Mouse (Mus musculus): ENCODE results near the gene Syf2. TPM values are rescaled to one million over a fixed set of nuclear protein-coding genes. Genes with fewer than 3 reads are reported as not detected.

The Syf2 gene
- total and polyA plus RNA-seq, 2 experiments from 2014 or later = 19.2 to 70.7 TPM

DNA sequence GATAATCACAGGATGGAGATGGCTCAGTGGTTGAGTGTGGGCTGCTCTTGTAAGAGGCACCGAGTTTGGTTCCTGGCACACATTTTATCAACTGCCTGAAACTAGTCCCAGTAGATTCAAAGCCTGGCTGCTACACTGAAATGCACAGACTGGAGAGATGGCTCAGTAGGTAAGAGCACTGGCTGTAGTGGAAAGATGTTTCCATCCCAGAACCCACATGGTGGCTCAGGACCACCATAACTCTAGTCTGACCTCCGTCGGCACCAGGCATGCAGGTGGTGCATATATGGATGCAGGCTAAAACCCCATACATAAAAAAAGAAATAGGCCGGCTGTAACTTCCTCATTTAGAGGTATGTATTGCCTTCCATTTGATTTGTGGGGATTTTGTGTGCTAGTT is 1.2 kb upstream of the Syf2 start:
- H3K27ac ChIP-seq = no peak overlapping the region
- H3K4me3 ChIP-seq (ENCODE audit: low read length) = no peak overlapping the region
- H3K27me3 ChIP-seq (ENCODE audit: insufficient read depth, low read length) = no peaks in the 10 kb centered on the region
- ATAC-seq (no peak), DNase-seq (ENCODE audit: low spot score) (no peak)
- peaks cover 42% of the 10 kb centered on the region for H3K36me3 ChIP-seq (ENCODE audit: insufficient read depth, low read length)
- H3K9ac ChIP-seq (replicated peaks; ENCODE audit: low read length) = no peak overlapping the region
- peaks cover 4% of the 10 kb centered on the region; the same call in 1 of the 2 replicates for H3K4me1 ChIP-seq (ENCODE audit: insufficient read depth, low read length)
- WGBS = 78% methylated on average over 4 of the region's 4 CpGs
- H3K9me3 ChIP-seq (ENCODE audit: low read length) = no peaks in the 10 kb centered on the region
- no peak for TF ChIP-seq CTCF (IDR thresholded peaks at IDR 0.05; ENCODE audit: low read depth)
- no peak overlapping the region for H3K4me2 ChIP-seq (ENCODE audit: low read depth, low read length)

GRCm38 (mm10) chr4:134930190-134930589 is 508 bp upstream of the Syf2 start:
- no peak for DNase-seq (ENCODE audit: low spot score)
- TF ChIP-seq CTCF (IDR thresholded peaks at IDR 0.05; ENCODE audit: low read depth) = no peak
- peaks cover 48% of the 10 kb centered on the region for H3K36me3 ChIP-seq (ENCODE audit: insufficient read depth, low read length)

GRCm38 (mm10) chr4:134937240-134938176 is 6.8 kb downstream of the Syf2 start:
- no peak overlapping the region for H3K4me3 ChIP-seq (ENCODE audit: low read length)
- H3K9ac ChIP-seq (replicated peaks; ENCODE audit: low read length) = no peak overlapping the region
- peaks cover 26% of the 10 kb centered on the region for H3K36me3 ChIP-seq (ENCODE audit: insufficient read depth, low read length)
- TF ChIP-seq CTCF (IDR thresholded peaks at IDR 0.05; ENCODE audit: low read depth) = no peak
- H3K4me2 ChIP-seq (ENCODE audit: low read depth, low read length) = no peak overlapping the region
- no peaks in the 10 kb centered on the region for H3K27me3 ChIP-seq (ENCODE audit: insufficient read depth, low read length)
- H3K27ac ChIP-seq = no peak overlapping the region
- H3K9me3 ChIP-seq (ENCODE audit: low read length) = no peaks in the 10 kb centered on the region
- DNase-seq (ENCODE audit: low spot score) (no peak), ATAC-seq (no peak)
- no peaks in the 10 kb centered on the region for H3K4me1 ChIP-seq (ENCODE audit: insufficient read depth, low read length)
- 49% methylated on average over 17 of the region's 17 CpGs for WGBS

More at GRCm38 (mm10) chr4:134930190-134930589, 508 bp upstream of the Syf2 start:
- ATAC-seq = peak; percentile 10
- peak overlapping the region; percentile 96 for H3K4me2 ChIP-seq (ENCODE audit: low read depth, low read length)
- H3K9me3 ChIP-seq (ENCODE audit: low read length) = no peaks in the 10 kb centered on the region
- 28% methylated on average over 9 of the region's 9 CpGs for WGBS
- H3K4me1 ChIP-seq (ENCODE audit: insufficient read depth, low read length) = peaks cover 4% of the 10 kb centered on the region; the same call in 1 of the 2 replicates
- H3K4me3 ChIP-seq (ENCODE audit: low read length) = peak overlapping the region; percentile 89
- no peaks in the 10 kb centered on the region for H3K27me3 ChIP-seq (ENCODE audit: insufficient read depth, low read length)
- H3K27ac ChIP-seq = peak overlapping the region; percentile 65
- 0 out of 2 replicates have a peak overlapping the region, but pooled peaks have one; percentile 38 for H3K9ac ChIP-seq (replicated peaks; ENCODE audit: low read length)

DNA sequence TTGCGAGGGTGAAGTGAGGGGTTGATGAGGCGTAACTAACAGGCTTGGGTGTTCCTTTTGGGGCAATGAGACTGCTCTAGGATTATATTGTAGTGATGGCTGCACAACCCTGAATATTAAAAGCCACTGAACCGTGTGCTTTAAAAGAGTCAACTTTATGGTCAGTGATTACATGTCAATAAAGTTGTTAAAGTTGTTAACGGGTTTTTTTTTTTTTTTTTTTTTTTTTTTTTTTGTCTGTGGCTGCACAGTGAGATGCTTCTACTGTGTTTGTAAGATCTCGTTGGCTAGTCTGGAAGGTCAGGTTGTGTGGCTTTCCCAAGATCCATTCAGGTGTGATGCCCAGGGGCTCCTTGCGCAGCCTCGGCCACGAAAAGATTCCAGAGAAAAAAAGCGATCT is 9.2 kb downstream of the Syf2 start:
- Histone ChIP-seq H3K4me2 (ENCODE audit: low read depth, low read length) (no peak overlapping the region), H3K27ac (no peak overlapping the region), H3K4me1 (ENCODE audit: insufficient read depth, low read length) (no peaks in the 10 kb centered on the region), H3K9me3 (ENCODE audit: low read length) (no peaks in the 10 kb centered on the region), H3K27me3 (ENCODE audit: insufficient read depth, low read length) (0 out of 2 replicates have a peak, but pooled peaks cover 1% of the 10 kb centered on the region), H3K9ac (replicated peaks; ENCODE audit: low read length) (no peak overlapping the region), H3K4me3 (ENCODE audit: low read length) (no peak overlapping the region), H3K36me3 (ENCODE audit: insufficient read depth, low read length) (peaks cover 12% of the 10 kb centered on the region)
- 52% methylated on average over 9 of the region's 9 CpGs for WGBS
- DNase-seq (ENCODE audit: low spot score) (no peak), ATAC-seq (no peak)
- TF ChIP-seq CTCF (IDR thresholded peaks at IDR 0.05; ENCODE audit: low read depth) = no peak

DNA sequence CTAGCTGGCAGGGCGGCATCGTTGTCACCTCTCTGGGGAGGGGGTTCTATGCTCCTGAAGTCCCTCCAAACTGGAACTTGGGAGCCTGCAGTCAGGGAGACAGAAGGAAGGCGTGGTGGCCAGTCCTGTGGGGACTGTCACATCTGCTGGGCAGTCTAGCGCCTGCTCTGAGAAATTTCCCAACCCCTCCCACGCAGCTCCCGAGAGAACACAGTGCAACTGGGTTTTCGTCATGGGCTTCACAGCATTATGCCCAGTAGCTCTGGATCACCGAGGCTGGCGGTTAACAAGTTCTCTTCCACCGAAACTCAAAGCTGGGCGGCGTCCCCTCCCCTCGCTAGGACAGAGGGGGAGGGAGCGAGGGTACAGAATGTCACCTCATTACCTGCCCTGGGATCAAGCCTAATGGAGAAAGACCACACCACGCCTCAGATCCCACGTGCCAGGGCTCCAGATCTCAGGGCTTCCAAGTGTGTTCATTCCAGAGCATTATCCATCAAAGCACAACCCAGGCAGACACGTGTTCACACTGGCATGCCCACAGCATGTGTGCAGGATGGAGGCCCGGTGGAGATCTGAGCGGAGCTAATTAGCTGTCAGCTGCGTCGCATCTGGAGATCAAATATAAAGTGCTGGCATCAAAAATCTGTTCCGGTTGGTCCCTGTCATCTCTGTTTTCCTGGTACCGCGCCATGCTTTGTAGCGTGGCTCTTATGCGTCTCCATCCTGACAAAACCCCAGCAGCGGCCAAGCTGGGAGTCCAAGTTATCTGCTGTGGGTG is 13.2 kb downstream of the Syf2 start:
- Histone ChIP-seq H3K9ac (replicated peaks; ENCODE audit: low read length) (no peak overlapping the region), H3K4me3 (ENCODE audit: low read length) (no peak overlapping the region), H3K4me2 (ENCODE audit: low read depth, low read length) (no peak overlapping the region), H3K36me3 (ENCODE audit: insufficient read depth, low read length) (no peaks in the 10 kb centered on the region), H3K27me3 (ENCODE audit: insufficient read depth, low read length) (0 out of 2 replicates have a peak, but pooled peaks cover 4% of the 10 kb centered on the region), H3K27ac (no peak overlapping the region), H3K4me1 (ENCODE audit: insufficient read depth, low read length) (no peaks in the 10 kb centered on the region), H3K9me3 (ENCODE audit: low read length) (no peaks in the 10 kb centered on the region)
- WGBS = 32% methylated on average over 27 of the region's 27 CpGs
- ATAC-seq (peak; percentile 58; the same call in 1 of the 2 replicates), DNase-seq (ENCODE audit: low spot score) (peak; percentile 64)
- TF ChIP-seq CTCF (IDR thresholded peaks at IDR 0.05; ENCODE audit: low read depth) = no peak

DNA sequence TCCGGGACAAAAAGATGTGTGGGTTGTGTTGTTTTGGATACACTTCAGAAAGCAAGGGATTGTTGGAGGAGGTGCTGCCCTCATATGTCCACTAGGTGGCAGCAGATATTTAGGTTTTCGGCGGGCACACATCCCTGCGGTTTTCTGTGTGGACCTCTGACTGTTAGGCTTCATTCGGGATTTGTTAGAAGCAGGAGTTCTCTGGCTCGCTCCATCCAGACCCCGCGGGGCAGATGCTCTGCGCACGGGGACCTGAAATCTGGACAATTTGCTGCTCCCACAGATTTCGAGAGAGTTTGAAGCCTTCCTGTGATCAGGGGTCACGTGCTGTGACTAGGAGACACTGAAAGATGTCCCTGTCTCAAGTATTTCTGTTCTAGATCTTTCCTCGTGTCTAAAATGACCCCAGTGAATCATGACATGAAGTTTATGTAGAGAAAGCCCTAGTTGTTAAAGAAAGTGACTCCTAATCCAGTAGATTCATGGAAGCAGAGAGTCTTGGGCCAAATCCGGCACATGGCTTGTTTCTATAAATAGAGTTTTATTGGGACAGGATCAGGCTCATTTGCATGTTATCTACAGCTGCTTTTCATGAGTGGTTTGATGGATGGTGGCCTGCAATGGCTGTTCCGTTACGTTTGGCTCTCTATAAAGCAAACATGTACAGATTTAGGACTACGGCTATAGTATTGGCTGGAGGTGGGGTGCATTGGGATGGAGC is 15.5 kb downstream of the Syf2 start:
- DNase-seq (ENCODE audit: low spot score) (peak; percentile 87), ATAC-seq (no peak)
- H3K9me3 ChIP-seq (ENCODE audit: low read length) = no peaks in the 10 kb centered on the region
- H3K4me1 ChIP-seq (ENCODE audit: insufficient read depth, low read length) = no peaks in the 10 kb centered on the region
- no peak overlapping the region for H3K27ac ChIP-seq
- peak overlapping the region; percentile 16 for H3K4me3 ChIP-seq (ENCODE audit: low read length)
- H3K4me2 ChIP-seq (ENCODE audit: low read depth, low read length) = peak overlapping the region; percentile 54
- peak; percentile 97 for TF ChIP-seq CTCF (IDR thresholded peaks at IDR 0.05; ENCODE audit: low read depth)
- no peaks in the 10 kb centered on the region for H3K36me3 ChIP-seq (ENCODE audit: insufficient read depth, low read length)
- H3K27me3 ChIP-seq (ENCODE audit: insufficient read depth, low read length) = 0 out of 2 replicates have a peak, but pooled peaks cover 4% of the 10 kb centered on the region
- H3K9ac ChIP-seq (replicated peaks; ENCODE audit: low read length) = no peak overlapping the region
- WGBS = 11% methylated on average over 17 of the region's 17 CpGs
